Mouse (Mus musculus): ENCODE measurements around the gene Boll. TPM values are rescaled to one million over a fixed set of nuclear protein-coding genes. Genes with fewer than 3 reads are reported as not detected.

Boll gene
- total RNA-seq, 2 experiments from 2014 or later: 1.9 TPM; not detected in 1

- ATAC-seq (replicated peaks; ENCODE audit: low FRiP score, low TSS enrichment, poor library complexity, severe bottlenecking): no peak
These were observed 152.2 kb downstream of the Boll start for GRCm38 (mm10) chr1:55211081-55211480.

- ATAC-seq (replicated peaks; ENCODE audit: low FRiP score, low TSS enrichment, poor library complexity, severe bottlenecking): peak; percentile 79
These were observed 152.9 kb downstream of the Boll start for GRCm38 (mm10) chr1:55210202-55210965.

GRCm38 (mm10) chr1:55208500-55209140 lies 154.6 kb downstream of the Boll start:
- ATAC-seq (replicated peaks; ENCODE audit: low FRiP score, low TSS enrichment, poor library complexity, severe bottlenecking): no peak

- no peak for ATAC-seq (replicated peaks; ENCODE audit: low FRiP score, low TSS enrichment, poor library complexity, severe bottlenecking)
These were observed 155.7 kb downstream of the Boll start for GRCm38 (mm10) chr1:55207561-55207960.

GRCm38 (mm10) chr1:55205808-55206327 lies 157.4 kb downstream of the Boll start:
- ATAC-seq (replicated peaks; ENCODE audit: low FRiP score, low TSS enrichment, poor library complexity, severe bottlenecking): no peak

GRCm38 (mm10) chr1:55201850-55202752 lies 161.2 kb downstream of the Boll start:
- 0 out of 2 replicates have a peak, but pooled peaks have one; percentile 30 for ATAC-seq (replicated peaks; ENCODE audit: low FRiP score, low TSS enrichment, poor library complexity, severe bottlenecking)

GRCm38 (mm10) chr1:55198719-55199118 lies 164.6 kb downstream of the Boll start:
- peak; percentile 88 for ATAC-seq (replicated peaks; ENCODE audit: low FRiP score, low TSS enrichment, poor library complexity, severe bottlenecking)

Other genes starting within 250 kb of the Boll start
- gene Mob4, start 232.2 kb downstream of the Boll start, total RNA-seq (2014; fragmentation: Nextera tagmentation): 33.5 and 42.6 TPM in 2 replicates
- 29.4 and 68.9 TPM in 2 replicates for gene Mob4, start 232.2 kb downstream of the Boll start, total RNA-seq (2017)
- gene Rftn2, start 136.7 kb downstream of the Boll start, total RNA-seq (2014; fragmentation: Nextera tagmentation): 0.26 TPM in 1 of 2 replicates, not detected in the other
- 0.11 TPM in 1 of 2 replicates, not detected in the other for gene Rftn2, start 136.7 kb downstream of the Boll start, total RNA-seq (2017)
- gene Mars2, start 126.3 kb downstream of the Boll start, total RNA-seq (2014; fragmentation: Nextera tagmentation): 8.8 and 11.1 TPM in 2 replicates
- gene Mars2, start 126.3 kb downstream of the Boll start, total RNA-seq (2017): 11.4 and 12.2 TPM in 2 replicates
- gene Plcl1, start 42.5 kb upstream of the Boll start, total RNA-seq (2014; fragmentation: Nextera tagmentation): 0.07 TPM in 1 of 2 replicates, not detected in the other
- not detected in 2 replicates for gene Plcl1, start 42.5 kb upstream of the Boll start, total RNA-seq (2017)